In genomic region chr5:5625491-5625890, GRCm38 (mm10) we compare ENCODE assay signal across 34 mouse cellular contexts. TPM values are rescaled to one million over a fixed set of nuclear protein-coding genes. Genes with fewer than 3 reads are reported as not detected.
"Had no signal": no experiment of that assay in that cellular context is flagged by ENCODE, and none has a peak within 500 bp of the region (broad histone marks: within the 10 kb centered on the region; RNA-seq: fewer than 3 reads in every experiment).

No protein-coding gene starts in this region.

- H3K36me3 ChIP-seq: heart, embryonic 13.5 days; heart, embryonic 15.5 days; hindbrain, embryonic 13.5 days; hindbrain, embryonic 15.5 days; kidney, embryonic 15.5 days; limb, embryonic 10.5 days; limb, embryonic 12.5 days; liver, embryonic 13.5 days had no signal

- H3K9me3 ChIP-seq: heart, embryonic 13.5 days; heart, embryonic 15.5 days; hindbrain, embryonic 13.5 days; hindbrain, embryonic 15.5 days; kidney, embryonic 15.5 days; limb, embryonic 10.5 days; limb, embryonic 12.5 days; liver, embryonic 13.5 days had no signal

- H3K27ac ChIP-seq: heart, adult 2 months; heart, embryonic 13.5 days; heart, embryonic 15.5 days; hindbrain, embryonic 13.5 days; hindbrain, embryonic 15.5 days; hindbrain, postnatal 0 days; kidney, embryonic 15.5 days; kidney, postnatal 0 days; limb, embryonic 10.5 days; limb, embryonic 12.5 days; liver, embryonic 13.5 days had no signal

- H3K4me3 ChIP-seq: heart, adult 2 months; heart, embryonic 13.5 days; heart, embryonic 15.5 days; hindbrain, embryonic 13.5 days; hindbrain, embryonic 15.5 days; kidney, embryonic 15.5 days; limb, embryonic 10.5 days; limb, embryonic 12.5 days; liver, embryonic 13.5 days had no signal

- H3K27me3 ChIP-seq: heart, embryonic 13.5 days; heart, embryonic 15.5 days; hindbrain, embryonic 13.5 days; hindbrain, embryonic 15.5 days; kidney, embryonic 15.5 days; limb, embryonic 12.5 days; liver, embryonic 13.5 days had no signal

- DNase-seq: gastrocnemius, postnatal 14 days; gastrocnemius, postnatal 36 days; heart, adult 11 months; heart, adult 2 months; heart, postnatal 4 days; kidney, adult 11 months; kidney, adult 2 months; kidney, adult 9 months; kidney, postnatal 14 days; kidney, postnatal 36 days; layer of hippocampus, adult 9-11 months; layer of hippocampus, postnatal 36 days; liver; liver, embryonic 13.5 days had no signal

- H3K4me1 ChIP-seq: heart, embryonic 13.5 days; heart, embryonic 15.5 days; hindbrain, embryonic 13.5 days; hindbrain, embryonic 15.5 days; kidney, embryonic 15.5 days; limb, embryonic 10.5 days; limb, embryonic 12.5 days; liver, embryonic 13.5 days had no signal

- H3K4me2 ChIP-seq: heart, embryonic 11.5 days; heart, embryonic 13.5 days; heart, embryonic 15.5 days; hindbrain, embryonic 13.5 days; hindbrain, embryonic 15.5 days; kidney, embryonic 15.5 days; limb, embryonic 12.5 days; liver, embryonic 11.5 days; liver, embryonic 13.5 days had no signal

- ATAC-seq: hindbrain, postnatal 0 days; intestine, embryonic 16.5 days had no signal

RNA-seq across cellular contexts. Expression of gene Gm8773, which starts 51.9 kb away (rescaled TPM):
- total RNA-seq: gastrocnemius, adult 18-20 months; gastrocnemius, adult 8-10 months; gastrocnemius, postnatal 14 days; gastrocnemius, postnatal 36 days; heart, adult 2 months; heart, postnatal 25 days; heart, postnatal 4 days; layer of hippocampus, adult 18-20 months; layer of hippocampus, adult 8-10 months; layer of hippocampus, postnatal 36 days; left cerebral cortex, adult 18-20 months; left cerebral cortex, adult 8-10 months; left cerebral cortex, postnatal 36 days had no signal
